Mouse (Mus musculus) skeletal muscle tissue, adult 2 months (tissue): ENCODE results near the gene Med29.
"Not testable (repeated sequence)": the region's sequence is repeated elsewhere in the genome, so short reads cannot be mapped to it uniquely, and the experiment has no call there.

Source experiments
- DNase-seq: peaks from one replicate; pipeline ENCODE4 v3.0.0-alpha.2; 2012; ENCODE audit warnings: low read depth, low spot score

Gene Med29

DNA sequence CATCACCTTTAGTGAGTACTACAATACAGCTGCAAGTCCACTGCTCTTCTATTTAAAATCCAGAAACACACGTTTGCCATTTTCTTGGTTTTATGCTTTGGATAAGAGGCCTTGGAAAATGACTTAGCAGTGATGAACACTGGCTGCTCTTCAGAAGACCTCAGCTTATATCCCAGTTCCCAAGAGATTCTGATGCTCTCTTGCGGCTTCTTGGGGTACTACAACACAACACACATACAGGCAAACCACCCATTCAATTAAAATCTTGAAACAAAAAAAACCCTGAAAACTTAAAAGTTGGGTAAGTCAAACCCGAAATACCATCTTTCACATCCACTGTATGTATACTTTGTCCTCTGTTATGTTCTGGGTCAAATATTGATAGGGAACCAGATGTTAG, 5.5 kb upstream of the Med29 start:
- DNase-seq, result no peak

- DNase-seq, result no peak
These were observed 2.9 kb upstream of the Med29 start for GRCm38 (mm10) chr7:28395425-28395824.

- DNase-seq, result no peak
These were observed 904 bp upstream of the Med29 start for GRCm38 (mm10) chr7:28393272-28393951.

GRCm38 (mm10) chr7:28390331-28390730, 2.2 kb downstream of the Med29 start:
- no peak for DNase-seq

DNA sequence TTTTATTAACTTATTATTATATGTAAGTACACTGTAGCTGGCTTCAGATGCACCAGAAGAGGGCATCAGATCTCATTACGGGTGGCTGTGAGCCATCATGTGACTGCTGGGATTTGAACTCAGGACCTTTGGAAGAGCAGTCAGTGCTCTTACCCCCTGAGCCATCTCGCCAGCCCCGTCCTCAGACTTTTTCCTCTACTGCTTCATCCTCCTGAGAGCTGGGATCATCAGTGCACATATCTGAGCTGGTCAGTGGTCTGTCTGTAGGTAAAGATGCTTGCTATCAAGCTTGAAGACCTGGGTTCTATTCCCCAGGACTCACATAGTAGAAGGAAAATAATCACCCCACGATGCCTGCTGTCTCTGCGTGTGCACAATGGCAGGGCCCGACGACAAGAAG, 5.1 kb downstream of the Med29 start:
- not testable (repeated sequence) for DNase-seq

DNA sequence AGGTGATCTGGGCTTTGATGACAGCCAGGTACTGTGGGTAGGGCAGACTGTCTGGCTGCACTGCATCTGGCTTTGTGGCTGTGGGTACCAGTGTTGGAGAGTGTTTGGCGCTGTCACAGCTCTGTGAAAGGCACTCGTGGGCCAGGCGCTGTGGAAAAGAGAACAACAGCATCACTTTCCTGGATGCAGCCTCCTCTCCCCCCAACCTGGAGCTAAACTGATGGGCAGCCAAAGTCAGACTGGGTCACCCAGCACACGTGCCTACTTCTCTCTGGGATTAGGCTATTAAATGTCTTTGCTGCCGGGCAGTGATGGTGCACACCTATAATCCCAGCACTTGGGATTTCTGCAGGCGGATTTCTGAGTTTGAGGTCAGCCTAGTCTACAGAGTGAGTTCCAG, 5.6 kb downstream of the Med29 start:
- not testable (repeated sequence) for DNase-seq

- peak; percentile 90 for DNase-seq
These were observed 6.0 kb downstream of the Med29 start for GRCm38 (mm10) chr7:28386462-28386861.

DNA sequence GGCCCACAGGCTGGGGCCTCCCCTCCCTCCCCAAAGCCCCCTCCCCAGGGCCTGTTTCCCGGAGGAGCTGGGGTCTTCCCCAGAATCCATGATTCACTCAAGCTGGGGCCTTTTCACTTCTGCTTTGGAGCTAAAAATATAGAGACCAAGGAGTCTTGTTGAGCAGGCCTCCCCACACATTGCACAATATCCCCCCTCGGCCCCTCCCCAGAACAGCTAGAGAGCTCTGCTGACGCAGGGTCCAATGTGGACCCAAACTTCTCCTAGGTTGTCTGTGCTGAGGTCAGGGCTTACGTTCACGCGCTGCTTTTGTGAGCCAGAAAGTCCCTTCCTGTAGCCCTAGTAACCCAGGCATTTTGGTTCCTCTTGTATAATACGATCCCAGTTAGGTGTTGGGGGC, 6.5 kb downstream of the Med29 start:
- peak; percentile 59 for DNase-seq

GRCm38 (mm10) chr7:28385196-28385595, 7.3 kb downstream of the Med29 start:
- DNase-seq, result no peak

DNA sequence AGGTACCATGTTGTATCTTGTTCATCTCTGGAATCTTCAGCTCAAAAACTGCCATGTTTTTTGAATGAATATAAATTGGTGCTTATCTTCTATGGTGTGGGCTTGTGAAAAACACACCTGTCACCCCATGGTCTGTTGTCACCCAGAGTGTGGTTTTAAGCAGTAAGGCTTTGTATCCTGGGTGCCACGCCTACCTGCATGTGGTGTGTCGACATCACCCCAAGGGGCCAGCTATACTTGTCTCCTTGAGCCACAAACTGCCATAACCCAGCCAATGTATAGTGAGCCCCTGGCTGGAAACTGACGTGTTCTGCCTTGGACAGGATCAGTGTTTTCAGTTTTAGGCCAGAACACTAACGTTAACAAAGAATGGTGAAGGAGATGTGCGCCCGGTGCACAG, 8.3 kb downstream of the Med29 start:
- no peak for DNase-seq

GRCm38 (mm10) chr7:28383606-28384005, 8.9 kb downstream of the Med29 start:
- no peak for DNase-seq

DNA sequence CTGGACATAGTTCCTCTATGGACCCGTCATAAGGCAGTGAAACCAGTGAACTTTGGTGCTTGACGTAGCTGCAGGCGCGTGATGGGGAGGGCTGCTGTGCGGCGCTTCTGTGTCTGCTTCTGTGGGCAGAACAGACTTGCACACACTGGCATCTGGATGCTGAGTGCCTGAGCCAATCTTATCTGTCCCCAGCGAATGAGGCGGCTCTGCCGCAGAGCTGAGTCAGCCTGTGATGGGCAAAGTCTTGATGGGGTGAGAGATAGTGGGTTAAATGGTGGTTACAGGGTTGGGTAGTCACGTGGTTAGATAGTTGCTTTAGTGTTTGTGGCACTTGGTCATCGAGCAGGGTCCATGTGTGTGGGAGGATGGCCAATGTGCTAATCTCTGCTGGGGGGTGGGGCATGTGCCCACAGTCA, 9.5 kb downstream of the Med29 start:
- peak; percentile 76 for DNase-seq

DNA sequence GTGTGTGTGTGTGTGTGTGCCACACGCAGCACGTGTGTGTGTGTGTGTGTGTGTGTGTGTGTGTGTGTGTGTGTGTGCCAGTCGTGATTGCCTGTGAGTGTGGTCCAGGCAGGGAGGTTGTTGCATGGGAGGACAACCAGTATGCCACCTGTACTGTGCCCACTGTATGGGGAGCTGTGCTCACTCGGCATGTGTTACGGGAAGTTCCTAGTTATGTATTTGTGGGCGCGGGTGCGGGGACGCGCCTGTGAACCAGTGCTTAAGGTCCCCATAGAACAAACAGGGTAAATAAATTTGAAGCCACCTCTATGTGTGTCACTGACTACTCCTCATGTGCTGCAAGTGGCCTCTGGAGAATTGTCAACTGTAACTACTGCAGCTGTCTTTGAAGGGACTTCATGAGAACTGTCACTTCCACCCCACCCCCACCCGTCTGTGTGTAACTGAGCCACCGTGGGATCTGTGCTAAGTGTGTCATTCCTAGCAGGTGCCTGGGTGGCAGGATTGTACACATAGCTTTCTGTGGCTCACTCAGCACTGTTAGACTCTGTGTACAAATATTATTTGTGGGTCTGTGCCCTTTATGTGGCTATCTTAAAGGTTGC, 10.1 kb downstream of the Med29 start:
- DNase-seq, result peak; percentile 76

GRCm38 (mm10) chr7:28381938-28382337, 10.6 kb downstream of the Med29 start:
- peak; percentile 92 for DNase-seq

- peak; percentile 94 for DNase-seq
These were observed 11.3 kb downstream of the Med29 start for GRCm38 (mm10) chr7:28381017-28381790.

DNA sequence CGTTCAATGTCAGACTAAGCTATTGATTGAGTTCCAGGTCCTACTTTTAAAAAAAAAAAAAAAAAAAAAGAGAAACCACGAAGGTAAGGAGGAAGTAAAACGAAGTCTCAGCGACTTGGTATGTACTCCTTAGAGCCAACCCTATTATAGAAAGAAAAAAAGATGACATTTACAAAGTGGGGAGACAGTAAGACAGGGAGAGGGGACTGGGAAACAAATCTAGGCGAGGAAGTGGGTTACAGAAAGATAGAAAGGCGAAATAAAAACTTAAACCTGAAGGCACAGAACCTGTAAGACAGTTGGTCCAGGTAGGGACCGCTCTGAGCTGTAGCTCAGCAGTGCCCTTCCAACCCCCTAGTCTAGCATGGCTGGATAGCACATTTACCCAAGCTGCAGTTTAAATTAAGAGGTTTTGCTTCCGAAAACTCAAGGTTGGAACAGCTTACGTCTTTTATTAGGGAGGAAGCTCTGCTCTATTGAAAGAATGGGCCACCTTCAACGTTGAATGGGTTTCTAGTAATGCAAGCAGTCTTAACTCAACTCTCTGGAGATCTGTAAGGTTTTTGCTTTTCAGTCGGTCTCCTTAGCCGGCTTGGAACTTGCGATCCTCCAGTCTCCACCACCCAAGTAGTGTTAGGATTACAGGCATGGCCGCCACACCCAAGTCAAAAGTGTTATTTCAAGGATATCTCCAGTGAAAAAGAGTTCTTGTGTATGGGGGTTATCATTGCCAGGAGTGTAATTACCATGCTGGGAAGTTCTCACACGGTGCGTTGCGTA, 12.1 kb downstream of the Med29 start, which contains the start of gene Zfp36:
Gene Zfp36 (minus strand): TSS at position 17 of the 780 bp plus-strand sequence.
- no peak for DNase-seq

DNA sequence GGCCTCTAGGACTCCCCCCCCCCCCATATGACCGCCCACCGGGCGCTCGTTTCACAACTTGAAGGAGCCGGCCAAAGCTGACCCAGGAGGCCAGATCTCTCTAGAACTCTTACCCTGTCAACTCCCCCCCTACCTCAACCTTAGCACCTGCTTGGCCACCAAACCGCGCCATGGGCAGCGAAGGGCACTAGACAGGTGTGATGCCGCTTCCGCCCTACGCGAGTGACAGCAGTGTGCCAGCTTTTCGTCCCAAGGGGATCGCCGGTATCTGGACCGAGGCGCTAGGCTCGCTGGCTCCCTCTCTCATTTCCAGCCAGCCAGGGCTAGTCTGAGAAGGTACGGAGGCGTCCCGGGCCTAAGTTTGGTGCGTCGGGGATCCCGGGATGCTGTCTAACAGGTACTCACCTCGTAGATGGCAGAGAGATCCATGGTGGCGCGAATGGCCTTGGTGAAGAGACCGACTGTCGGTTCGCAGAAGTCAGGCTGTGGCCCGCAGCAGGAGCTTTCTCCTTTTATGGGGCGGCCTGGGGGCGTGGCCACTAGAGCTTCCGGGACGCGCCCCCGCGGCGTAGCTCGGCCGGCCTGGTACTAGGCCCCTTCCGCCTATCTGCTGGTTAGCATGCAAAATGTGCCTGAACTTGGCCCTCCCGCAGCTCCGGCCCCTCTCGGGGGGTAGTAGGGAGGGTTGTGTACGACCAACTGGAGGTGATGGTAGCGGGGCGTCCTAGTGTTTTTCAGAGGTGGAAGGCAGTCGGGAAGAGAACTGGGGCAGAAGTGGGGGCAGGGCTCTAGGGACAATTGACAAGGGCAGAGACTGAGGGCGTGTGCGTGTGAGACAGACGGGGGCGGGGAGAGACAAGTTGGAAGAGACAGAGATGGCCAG, 13.5 kb downstream of the Med29 start:
- peak; percentile 94 for DNase-seq

DNA sequence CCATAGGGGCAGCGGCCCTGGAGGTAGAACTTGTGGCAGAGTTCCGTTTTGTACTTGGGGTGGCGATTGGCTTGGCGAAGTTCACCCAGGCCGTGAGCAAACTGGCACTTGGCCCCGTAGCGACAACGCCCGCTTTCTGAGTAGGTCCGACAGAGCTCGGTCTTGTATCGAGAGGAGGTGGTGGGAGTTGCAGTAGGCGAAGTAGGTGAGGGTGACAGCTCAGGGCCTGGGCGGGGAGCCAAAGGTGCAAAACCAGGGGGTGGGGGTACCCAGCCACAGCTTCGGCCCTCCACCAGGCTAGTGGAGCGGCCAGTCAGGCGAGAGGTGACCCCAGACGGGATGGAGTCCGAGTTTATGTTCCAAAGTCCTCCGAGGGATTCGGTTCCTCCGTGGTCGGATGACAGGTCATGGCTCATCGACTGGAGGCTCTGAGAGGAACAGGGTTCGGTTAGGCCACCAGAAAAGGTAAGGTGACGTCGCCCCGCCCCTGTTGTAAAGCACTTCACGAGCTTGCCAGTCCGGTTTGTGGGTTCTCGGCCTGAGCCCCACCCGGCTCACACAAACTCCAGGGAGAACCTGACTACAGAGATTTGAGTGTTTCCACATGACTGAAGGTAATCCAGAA, 14.3 kb downstream of the Med29 start:
- DNase-seq, result no peak

DNA sequence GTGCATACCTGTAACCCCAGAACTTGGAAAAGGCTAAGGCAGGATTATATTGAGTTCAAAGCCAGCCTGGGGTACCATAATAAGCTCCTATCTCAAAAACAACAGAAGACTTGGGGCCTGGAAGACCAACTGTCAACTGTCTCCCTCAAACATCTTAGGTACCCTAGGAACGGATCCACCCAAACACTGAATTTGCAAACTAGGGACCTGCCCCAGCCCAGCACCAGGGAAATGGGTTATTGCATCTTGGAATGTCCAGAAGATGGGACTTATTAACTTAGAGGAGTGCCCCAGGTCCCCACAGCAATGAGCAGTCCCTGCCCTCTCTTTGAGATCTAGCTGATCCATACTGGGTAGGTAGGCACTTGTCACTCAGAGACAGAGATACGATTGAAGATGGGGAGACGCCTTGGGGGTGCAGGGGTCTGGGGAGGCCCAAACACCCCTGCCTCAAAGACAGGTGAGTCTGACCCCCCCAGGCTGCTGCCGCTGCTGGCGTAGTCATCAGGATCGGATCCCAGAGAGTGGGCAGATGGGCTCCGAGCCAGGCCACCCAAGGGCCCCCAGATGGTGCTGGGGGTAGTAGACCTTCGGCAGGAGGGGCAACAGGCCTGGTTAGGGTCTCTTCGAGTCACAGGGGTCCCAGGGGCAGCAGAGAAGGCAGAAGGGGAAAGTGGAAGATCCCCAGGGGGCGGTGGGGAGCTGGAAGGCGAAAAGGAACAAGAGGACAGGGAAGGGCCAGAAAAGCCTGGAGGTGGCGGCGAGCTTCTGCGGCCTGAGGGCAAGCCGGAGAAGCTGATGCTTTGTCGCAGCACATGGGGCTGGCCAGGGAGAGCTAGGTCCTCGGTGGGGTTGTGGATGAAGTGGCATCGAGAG, 15.1 kb downstream of the Med29 start:
- no peak for DNase-seq
